Mouse (Mus musculus): ENCODE data around the gene Lamp5. TPM values are rescaled to one million over a fixed set of nuclear protein-coding genes. Genes with fewer than 3 reads are reported as not detected.

Lamp5 gene
- total RNA-seq (2015), result not detected in 2 replicates
- not detected in 2 replicates for total RNA-seq (2017)

DNA sequence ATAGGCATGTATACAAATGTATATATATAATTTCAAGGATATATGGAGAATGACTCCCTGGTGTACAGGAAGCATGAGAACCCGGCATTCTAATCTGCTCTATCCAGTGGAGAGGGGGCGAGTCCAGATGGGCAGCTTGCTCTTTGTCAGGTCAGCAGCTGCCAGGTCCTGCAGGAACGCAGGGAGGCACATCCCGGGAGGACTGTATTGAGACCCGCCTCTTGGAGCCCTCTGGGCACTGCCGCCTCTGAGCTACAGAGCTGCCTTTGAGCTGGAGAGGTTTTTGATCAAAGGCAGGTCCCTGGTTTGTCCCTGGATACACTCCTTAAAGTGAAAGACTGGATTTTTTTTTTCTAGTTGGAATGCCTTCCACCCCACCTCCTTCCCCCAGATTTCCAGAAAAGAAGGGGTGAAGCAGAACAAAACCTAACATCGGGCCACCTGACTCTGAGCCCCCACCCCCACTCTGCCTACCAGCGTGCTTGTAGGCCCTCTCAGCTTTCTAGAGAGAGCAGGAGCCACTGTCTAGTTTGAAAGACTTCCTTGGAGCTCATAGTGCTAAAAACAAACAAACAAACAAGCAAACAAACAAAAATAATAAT, at the start of gene Lamp5:
Gene Lamp5 (plus strand): TSS at position 552 of the 602 bp plus-strand sequence.
- ATAC-seq (ENCODE audit: poor library complexity, severe bottlenecking), result no peak

DNA sequence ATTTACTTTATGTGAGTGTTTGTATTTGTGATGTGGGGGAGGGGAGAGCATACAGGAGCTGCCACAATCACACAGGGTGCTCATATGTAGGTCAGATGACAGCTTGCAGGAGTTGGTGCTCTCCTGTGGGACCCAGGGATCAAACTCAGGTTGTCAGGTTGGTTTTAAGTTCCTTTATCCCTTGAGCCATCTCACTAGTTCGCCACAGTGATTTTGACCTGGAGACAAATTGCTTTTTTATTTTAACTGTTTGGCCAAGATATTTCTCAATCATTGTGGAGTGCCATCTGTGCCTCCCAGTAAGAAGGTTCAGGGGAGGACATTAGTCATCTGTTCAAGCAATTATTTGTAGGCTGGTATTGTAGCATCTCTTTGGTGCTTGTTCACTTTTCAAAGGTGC, 48.2 kb upstream of the Lamp5 start:
- ATAC-seq (ENCODE audit: poor library complexity, severe bottlenecking), result no peak

DNA sequence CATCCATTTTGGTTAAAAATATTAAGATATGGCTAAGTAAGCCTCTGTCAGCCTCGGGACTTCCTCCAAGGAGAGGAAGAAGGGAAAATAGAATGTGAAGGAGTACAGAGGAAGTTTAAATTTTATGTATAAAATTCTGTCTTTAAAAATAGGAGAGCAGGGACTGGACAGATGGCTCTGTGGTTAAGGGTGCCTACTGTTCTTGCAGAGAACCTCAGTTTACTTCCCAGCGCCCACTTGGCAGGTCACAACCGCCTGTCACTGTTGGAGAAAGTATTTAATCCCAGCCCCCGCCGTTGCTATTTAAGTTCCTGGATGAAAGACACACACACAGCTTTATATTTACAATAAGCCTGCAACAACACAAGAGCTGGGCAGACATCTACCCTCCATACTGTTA, 45.8 kb upstream of the Lamp5 start:
- ATAC-seq (ENCODE audit: poor library complexity, severe bottlenecking), result no peak

GRCm38 (mm10) chr2:136012759-136013158, 39.3 kb upstream of the Lamp5 start:
- ATAC-seq (ENCODE audit: poor library complexity, severe bottlenecking), result no peak

DNA sequence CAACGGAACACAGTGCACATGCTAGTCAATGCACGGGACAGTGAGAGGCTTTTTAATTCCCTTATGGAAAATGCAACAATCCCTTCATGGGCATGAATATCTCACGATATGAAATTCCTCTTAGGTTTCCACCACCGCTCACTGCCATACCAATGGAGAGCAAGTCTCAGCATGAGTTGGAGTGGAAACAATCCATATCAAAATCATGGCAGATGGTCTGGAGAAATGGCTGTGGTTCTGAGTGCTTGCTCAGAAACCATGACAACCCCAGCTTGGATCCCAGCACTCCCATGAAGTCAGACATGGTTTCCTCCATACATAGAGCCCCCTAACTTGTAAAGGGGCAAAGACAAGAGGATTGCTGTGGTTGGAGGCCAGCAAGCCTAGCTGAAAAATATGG, 3.6 kb upstream of the Lamp5 start:
- ATAC-seq (ENCODE audit: poor library complexity, severe bottlenecking), result no peak

DNA sequence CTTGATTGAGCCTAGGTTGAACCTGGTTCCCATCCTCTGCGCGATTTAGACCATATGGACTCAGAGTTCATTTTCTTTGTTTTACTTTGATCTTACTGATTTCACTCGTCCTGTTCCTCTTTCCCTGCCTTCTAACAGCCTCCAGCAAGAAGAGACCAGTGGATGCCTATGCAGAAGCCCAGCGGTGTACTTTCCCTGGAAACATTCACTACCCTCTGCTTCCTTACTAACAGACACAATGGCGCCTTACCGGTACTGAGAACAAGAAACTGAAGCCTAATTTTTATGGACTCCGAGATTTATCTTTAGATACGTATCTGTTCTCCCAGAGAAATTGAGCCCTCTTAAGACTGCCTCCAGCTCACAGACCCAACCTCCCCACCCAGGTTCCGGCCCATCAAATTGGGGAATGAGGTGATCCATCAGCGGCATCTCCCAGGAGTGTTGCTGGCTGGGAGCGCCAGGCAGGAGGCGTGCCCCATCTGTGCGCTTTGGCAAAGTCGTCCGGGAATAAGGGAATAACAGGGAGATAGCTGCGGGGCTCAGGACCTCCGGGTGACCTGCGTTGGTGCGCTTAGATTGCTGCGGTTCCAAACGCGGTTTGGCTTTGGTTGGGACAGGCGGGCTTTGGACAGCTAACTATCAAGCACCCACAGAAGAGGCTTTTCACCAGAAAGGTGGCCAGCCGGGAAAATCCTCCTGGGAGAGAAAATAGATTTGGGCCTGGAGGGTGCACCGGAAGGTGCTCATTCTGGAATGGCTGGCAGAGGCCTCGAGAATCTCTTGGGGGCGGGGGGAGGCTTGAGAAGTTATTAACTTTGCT, 1.0 kb upstream of the Lamp5 start:
- no peak for ATAC-seq (ENCODE audit: poor library complexity, severe bottlenecking)

- no peak for ATAC-seq (ENCODE audit: poor library complexity, severe bottlenecking)
These were observed 5.9 kb downstream of the Lamp5 start for GRCm38 (mm10) chr2:136057861-136058331.

- ATAC-seq (ENCODE audit: poor library complexity, severe bottlenecking), result no peak
These were observed 6.4 kb downstream of the Lamp5 start for GRCm38 (mm10) chr2:136058398-136058797.

DNA sequence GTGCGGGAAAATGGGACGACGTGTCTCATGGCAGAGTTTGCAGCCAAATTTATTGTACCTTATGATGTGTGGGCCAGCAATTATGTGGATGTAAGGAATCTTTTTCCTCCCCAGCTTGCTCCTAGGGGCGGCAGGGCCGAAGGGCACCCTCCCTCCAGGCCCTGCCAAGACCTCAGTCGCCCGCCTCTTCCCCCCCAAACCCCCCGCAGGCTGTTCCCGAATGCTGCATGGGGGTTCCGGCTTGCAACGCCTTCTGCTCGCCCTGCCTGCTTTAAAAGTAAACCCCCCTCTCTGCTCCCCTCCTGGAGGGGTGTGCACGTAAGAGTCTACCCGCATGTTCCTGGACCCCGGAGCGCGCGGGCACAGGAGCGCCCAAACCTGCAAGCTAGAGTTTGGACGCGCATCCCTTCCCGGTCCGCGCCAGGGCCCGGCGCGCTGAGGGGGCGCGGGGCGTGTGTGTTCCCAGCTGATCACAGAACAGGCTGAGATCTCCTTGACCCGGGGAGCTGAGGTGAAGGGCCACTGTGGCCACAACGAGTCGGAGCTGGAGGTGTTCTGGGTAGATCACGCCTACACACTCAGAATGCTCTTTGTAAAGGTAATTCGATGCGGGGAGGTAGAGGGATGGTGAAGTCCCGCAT, 7.1 kb downstream of the Lamp5 start:
- ATAC-seq (ENCODE audit: poor library complexity, severe bottlenecking), result no peak

GRCm38 (mm10) chr2:136064356-136064755, 12.3 kb downstream of the Lamp5 start:
- no peak for ATAC-seq (ENCODE audit: poor library complexity, severe bottlenecking)

DNA sequence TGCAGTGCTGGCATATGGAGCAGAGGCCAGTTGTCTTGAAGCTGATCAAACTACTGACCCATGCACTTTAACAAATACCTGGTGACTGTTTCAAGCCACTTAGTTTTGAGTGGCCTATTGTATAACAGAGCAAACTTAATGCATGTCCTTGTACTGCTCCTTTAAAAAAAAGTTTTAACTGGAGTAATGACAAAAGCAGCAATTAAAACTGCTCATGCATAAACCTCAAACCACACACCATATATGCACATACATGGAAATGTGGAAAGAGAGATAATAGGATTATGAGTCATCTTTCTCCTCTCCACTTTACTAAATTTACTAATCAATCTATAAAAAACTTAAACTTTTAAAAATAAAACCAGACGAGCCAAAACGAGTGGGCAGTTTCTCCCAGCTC, 43.9 kb downstream of the Lamp5 start:
- ATAC-seq (ENCODE audit: poor library complexity, severe bottlenecking), result no peak

- ATAC-seq (ENCODE audit: poor library complexity, severe bottlenecking), result no peak
These were observed 45.1 kb downstream of the Lamp5 start for GRCm38 (mm10) chr2:136097143-136097542.

DNA sequence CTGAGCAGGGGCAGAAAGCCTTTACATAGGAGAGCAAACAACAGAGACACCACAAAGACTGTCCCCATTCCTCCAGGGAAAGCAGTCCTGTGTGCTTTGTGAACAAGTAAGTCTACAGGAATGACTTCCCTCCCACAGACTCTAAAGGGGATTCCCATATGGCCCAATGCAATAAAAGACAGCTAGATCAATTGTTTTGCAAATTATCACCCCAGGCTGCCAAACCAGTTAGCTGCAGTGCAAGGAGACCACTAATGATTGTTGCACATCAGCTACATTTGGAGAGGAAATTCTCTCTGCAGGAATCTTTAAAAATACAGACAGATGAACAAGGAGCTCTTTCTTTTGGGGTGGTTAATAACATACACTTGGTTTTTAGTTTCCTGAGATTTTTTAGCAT, 55.6 kb downstream of the Lamp5 start:
- no peak for ATAC-seq (ENCODE audit: poor library complexity, severe bottlenecking)

GRCm38 (mm10) chr2:136108124-136109037, 56.3 kb downstream of the Lamp5 start:
- no peak for ATAC-seq (ENCODE audit: poor library complexity, severe bottlenecking)

DNA sequence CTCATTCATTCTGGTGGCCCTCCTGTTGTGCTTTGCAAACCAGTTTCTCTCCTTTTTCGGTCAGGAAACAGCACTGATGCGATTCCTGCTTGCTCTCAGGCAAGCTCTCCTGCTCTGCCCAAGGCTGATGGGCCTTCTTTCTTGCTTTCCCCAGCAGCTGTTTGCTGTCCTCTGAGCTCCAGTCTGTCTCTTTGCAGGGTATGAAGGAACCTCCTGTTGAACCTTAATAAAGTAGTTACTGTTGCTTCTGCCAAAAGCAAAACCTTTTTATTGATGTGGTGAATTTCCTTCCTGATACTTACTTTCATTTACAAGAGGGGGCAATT, 57.0 kb downstream of the Lamp5 start:
- ATAC-seq (ENCODE audit: poor library complexity, severe bottlenecking), result no peak

DNA sequence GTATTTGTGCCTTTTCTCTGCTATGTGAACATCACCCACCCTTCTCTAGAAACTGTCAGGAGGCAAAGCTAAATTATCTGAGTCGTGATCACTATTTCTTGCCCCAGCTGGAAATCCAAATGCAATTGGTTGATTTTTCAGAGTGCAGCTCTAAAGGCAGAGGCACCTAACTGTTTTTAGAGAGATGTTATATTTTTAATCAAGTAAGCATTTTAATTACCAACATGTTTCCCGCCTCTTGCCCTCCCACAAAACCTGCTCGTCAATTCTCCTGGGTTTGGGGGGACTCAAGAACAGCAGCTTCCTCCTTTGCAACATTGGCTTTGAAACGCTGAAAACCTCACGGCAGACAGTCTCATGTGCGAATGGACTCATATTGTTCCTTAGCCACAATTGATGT, 61.3 kb downstream of the Lamp5 start:
- no peak for ATAC-seq (ENCODE audit: poor library complexity, severe bottlenecking)

- no peak for ATAC-seq (ENCODE audit: poor library complexity, severe bottlenecking)
These were observed 66.0 kb downstream of the Lamp5 start for GRCm38 (mm10) chr2:136118006-136118405.

All from megakaryocyte, adult 5-6 weeks (primary cell).